Mouse (Mus musculus): ENCODE results near the gene Srgn.

GRCm38 (mm10) chr10:62542507-62542906, 15.3 kb upstream of the Srgn start:
- TF ChIP-seq EP300 (IDR thresholded peaks at IDR 0.05; ENCODE audit: insufficient read depth, low read depth, low read length) (no peak), POLR2A (IDR thresholded peaks at IDR 0.05; ENCODE audit: insufficient read depth, low read depth, low read length) (no peak), CTCF (IDR thresholded peaks at IDR 0.05) (no peak)
